Mouse (Mus musculus) limb, embryonic 11.5 days (tissue): ENCODE results near the gene Epm2a. TPM values are rescaled to one million over a fixed set of nuclear protein-coding genes. Genes with fewer than 3 reads are reported as not detected.

ENCODE experiments used
- ATAC-seq: fragments of 200-750 bp; cut with Nextera tagmentation; 2 replicates; pipeline ENCODE4 v1.8.0; 2017; ENCODE audit warnings: low read depth; ENCODE audit not compliant: insufficient number of reproducible peaks, low FRiP score, low TSS enrichment
- DNase-seq: peaks from one replicate; pipeline ENCODE4 v3.0.0-alpha.2; 2015; ENCODE audit warnings: low spot score
- H3K27ac ChIP-seq: fragments of 300-500 bp; sonication (generic); replicated peaks from 2 replicates; pipeline ENCODE4 v1.5.1; 2014; ENCODE audit warnings: low read depth, mild to moderate bottlenecking, low read length
- H3K27me3 ChIP-seq: fragments of 300-500 bp; sonication (generic); 2 replicates; pipeline ENCODE4 v1.6.1; 2014; ENCODE audit warnings: mild to moderate bottlenecking, low read length, mixed read lengths; ENCODE audit not compliant: control insufficient read depth, insufficient read depth
- H3K36me3 ChIP-seq: fragments of 300-500 bp; sonication (generic); 2 replicates; pipeline ENCODE4 v1.6.1; 2014; ENCODE audit warnings: mild to moderate bottlenecking, low read length, moderate library complexity, mixed read lengths; ENCODE audit not compliant: control insufficient read depth, insufficient read depth
- H3K4me1 ChIP-seq: fragments of 300-500 bp; sonication (generic); 2 replicates; pipeline ENCODE4 v1.6.1; 2014; ENCODE audit warnings: low read length, mixed read lengths; ENCODE audit not compliant: control insufficient read depth, insufficient read depth
- H3K4me2 ChIP-seq: fragments of 300-500 bp; sonication (generic); 2 replicates; pipeline ENCODE4 v1.6.1; 2014; ENCODE audit warnings: low read depth, mild to moderate bottlenecking, moderate library complexity; ENCODE audit not compliant: severe bottlenecking
- H3K4me3 ChIP-seq: fragments of 300-500 bp; sonication (generic); 2 replicates; pipeline ENCODE4 v1.5.1; 2014; ENCODE audit warnings: low read depth, low read length
- H3K9ac ChIP-seq: fragments of 300-500 bp; sonication (generic); 2 replicates; pipeline ENCODE4 v1.6.1; 2014; ENCODE audit warnings: mild to moderate bottlenecking, low read length
- H3K9me3 ChIP-seq: fragments of 300-500 bp; sonication (generic); 2 replicates; pipeline ENCODE4 v1.6.1; 2016; ENCODE audit warnings: low read length; ENCODE audit not compliant: control insufficient read depth
- WGBS: fragments of 180-500 bp; shearing (Covaris S2); extraction: QIAGEN DNeasy Blood & Tissue Kit; methylation state at CpG from one replicate; pipeline ENCODE4 v1.1.7; 2014; 5-methylcytosine and 5-hydroxymethylcytosine counted together
- polyA plus RNA-seq: library from polyadenylated mRNA; unstranded; fragments of >200 nt; fragmentation: Nextera tagmentation; extraction: Ambion mirVana; gene quantifications from 2 replicates; pipeline ENCODE4 v1.2.1, GENCODE M21; 2014

The Epm2a gene
- polyA plus RNA-seq, 1 experiment from 2014 or later: 0.37 TPM

- Histone ChIP-seq H3K4me1 (no peaks in the 10 kb centered on the region), H3K9ac (no peak overlapping the region), H3K27me3 (no peaks in the 10 kb centered on the region), H3K36me3 (no peaks in the 10 kb centered on the region), H3K4me3 (no peak overlapping the region), H3K4me2 (no peak overlapping the region), H3K27ac (no peak overlapping the region), H3K9me3 (no peaks in the 10 kb centered on the region)
- ATAC-seq (no peak), DNase-seq (no peak)
- 84% methylated on average over 12 of the region's 12 CpGs for WGBS
Measured at GRCm38 (mm10) chr10:11362896-11363487, 19.8 kb downstream of the Epm2a start.

GRCm38 (mm10) chr10:11381302-11381701, 38.1 kb downstream of the Epm2a start:
- DNase-seq (no peak), ATAC-seq (no peak)
- 80% methylated on average over 2 of the region's 2 CpGs for WGBS
- Histone ChIP-seq H3K4me3 (no peak overlapping the region), H3K36me3 (no peaks in the 10 kb centered on the region), H3K4me1 (no peaks in the 10 kb centered on the region), H3K27ac (no peak overlapping the region), H3K4me2 (no peak overlapping the region), H3K27me3 (no peaks in the 10 kb centered on the region), H3K9me3 (no peaks in the 10 kb centered on the region), H3K9ac (no peak overlapping the region)

- 85% methylated on average over 5 of the region's 5 CpGs for WGBS
- H3K4me1 ChIP-seq: no peaks in the 10 kb centered on the region
- no peak overlapping the region for H3K4me2 ChIP-seq
- H3K27me3 ChIP-seq: no peaks in the 10 kb centered on the region
- DNase-seq: no peak
- no peaks in the 10 kb centered on the region for H3K9me3 ChIP-seq
- no peaks in the 10 kb centered on the region for H3K36me3 ChIP-seq
- no peak overlapping the region for H3K4me3 ChIP-seq
- H3K27ac ChIP-seq: no peak overlapping the region
- H3K9ac ChIP-seq: no peak overlapping the region
- ATAC-seq: no peak
Measured at GRCm38 (mm10) chr10:11410926-11411325, 67.7 kb downstream of the Epm2a start.

- Histone ChIP-seq H3K4me3 (no peak overlapping the region), H3K36me3 (no peaks in the 10 kb centered on the region), H3K9ac (no peak overlapping the region), H3K27me3 (no peaks in the 10 kb centered on the region), H3K27ac (no peak overlapping the region), H3K4me1 (no peaks in the 10 kb centered on the region), H3K4me2 (no peak overlapping the region), H3K9me3 (no peaks in the 10 kb centered on the region)
- no peak for DNase-seq
- no peak for ATAC-seq
- 87% methylated on average over 3 of the region's 3 CpGs for WGBS
Measured at GRCm38 (mm10) chr10:11420071-11420470, 76.9 kb downstream of the Epm2a start.

- H3K27ac ChIP-seq: no peak overlapping the region
- 90% methylated on average over 12 of the region's 12 CpGs for WGBS
- no peaks in the 10 kb centered on the region for H3K27me3 ChIP-seq
- no peak overlapping the region for H3K9ac ChIP-seq
- no peak for ATAC-seq
- DNase-seq: no peak
- H3K9me3 ChIP-seq: no peaks in the 10 kb centered on the region
- H3K4me1 ChIP-seq: no peaks in the 10 kb centered on the region
- no peak overlapping the region for H3K4me3 ChIP-seq
- H3K36me3 ChIP-seq: no peaks in the 10 kb centered on the region
- no peak overlapping the region for H3K4me2 ChIP-seq
Measured at GRCm38 (mm10) chr10:11429059-11429812, 86.0 kb downstream of the Epm2a start.

GRCm38 (mm10) chr10:11436961-11437360, 93.8 kb downstream of the Epm2a start:
- Histone ChIP-seq H3K27ac (no peak overlapping the region), H3K36me3 (no peaks in the 10 kb centered on the region), H3K9me3 (no peaks in the 10 kb centered on the region), H3K4me2 (no peak overlapping the region), H3K9ac (no peak overlapping the region), H3K27me3 (no peaks in the 10 kb centered on the region), H3K4me1 (no peaks in the 10 kb centered on the region), H3K4me3 (no peak overlapping the region)
- ATAC-seq (no peak), DNase-seq (no peak)
- WGBS: 83% methylated on average over 1 of the region's 1 CpGs

- Histone ChIP-seq H3K4me1 (no peaks in the 10 kb centered on the region), H3K36me3 (no peaks in the 10 kb centered on the region), H3K9me3 (no peaks in the 10 kb centered on the region), H3K9ac (no peak overlapping the region), H3K27me3 (no peaks in the 10 kb centered on the region), H3K27ac (no peak overlapping the region), H3K4me2 (no peak overlapping the region), H3K4me3 (no peak overlapping the region)
- WGBS: 89% methylated on average over 10 of the region's 10 CpGs
- ATAC-seq (no peak), DNase-seq (no peak)
Measured at GRCm38 (mm10) chr10:11438461-11438860, 95.3 kb downstream of the Epm2a start.

GRCm38 (mm10) chr10:11439342-11439741, 96.1 kb downstream of the Epm2a start:
- H3K27me3 ChIP-seq: no peaks in the 10 kb centered on the region
- no peak overlapping the region for H3K9ac ChIP-seq
- H3K27ac ChIP-seq: no peak overlapping the region
- ATAC-seq (no peak), DNase-seq (no peak)
- WGBS: 87% methylated on average over 6 of the region's 6 CpGs
- H3K4me1 ChIP-seq: no peaks in the 10 kb centered on the region
- H3K9me3 ChIP-seq: no peaks in the 10 kb centered on the region
- H3K4me3 ChIP-seq: no peak overlapping the region
- no peak overlapping the region for H3K4me2 ChIP-seq
- no peaks in the 10 kb centered on the region for H3K36me3 ChIP-seq
